Mouse (Mus musculus) small intestine, adult 2 months (tissue): Measurements from ENCODE around the gene Phlda3.

Experiments used
- CTCF ChIP-seq: fragments of 200-500 bp; IDR thresholded peaks from 2 replicates; pipeline ENCODE4 v1.5.1; 2012; ENCODE audit warnings: low read depth, mild to moderate bottlenecking, control low read depth, inconsistent platforms, low read length, moderate library complexity, mixed read lengths; ENCODE audit not compliant: insufficient replicate concordance, insufficient read length; ENCODE audit errors: extremely low read depth
- POLR2A ChIP-seq: fragments of 200-500 bp; IDR thresholded peaks from 2 replicates; pipeline ENCODE4 v1.6.1; 2012; ENCODE audit warnings: low read depth, mild to moderate bottlenecking, control low read depth, inconsistent platforms, low read length, moderate library complexity

DNA sequence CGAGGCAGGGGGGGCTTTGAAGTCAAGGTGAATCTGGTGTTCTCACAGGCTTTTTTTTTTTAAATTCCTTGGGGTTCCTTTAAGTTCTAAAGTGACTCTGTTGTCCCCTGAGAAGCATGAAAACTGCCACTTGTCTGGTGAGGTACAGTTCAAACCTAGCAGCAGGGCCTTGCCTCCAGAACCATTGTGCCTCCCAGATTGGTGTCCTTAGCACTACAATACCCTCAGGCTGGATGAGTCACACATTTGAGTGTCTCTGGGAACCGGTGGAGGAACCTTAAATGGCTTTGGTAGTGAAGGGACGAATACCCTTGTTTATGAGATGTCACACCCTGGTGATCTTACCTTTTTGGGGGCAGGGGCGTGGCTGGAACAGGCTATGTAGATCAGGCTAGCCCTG lies 41.8 kb upstream of the Phlda3 start:
- no peak for TF ChIP-seq POLR2A
- no peak for TF ChIP-seq CTCF
